Mouse (Mus musculus): ENCODE results near the gene Cbr3.

DNA sequence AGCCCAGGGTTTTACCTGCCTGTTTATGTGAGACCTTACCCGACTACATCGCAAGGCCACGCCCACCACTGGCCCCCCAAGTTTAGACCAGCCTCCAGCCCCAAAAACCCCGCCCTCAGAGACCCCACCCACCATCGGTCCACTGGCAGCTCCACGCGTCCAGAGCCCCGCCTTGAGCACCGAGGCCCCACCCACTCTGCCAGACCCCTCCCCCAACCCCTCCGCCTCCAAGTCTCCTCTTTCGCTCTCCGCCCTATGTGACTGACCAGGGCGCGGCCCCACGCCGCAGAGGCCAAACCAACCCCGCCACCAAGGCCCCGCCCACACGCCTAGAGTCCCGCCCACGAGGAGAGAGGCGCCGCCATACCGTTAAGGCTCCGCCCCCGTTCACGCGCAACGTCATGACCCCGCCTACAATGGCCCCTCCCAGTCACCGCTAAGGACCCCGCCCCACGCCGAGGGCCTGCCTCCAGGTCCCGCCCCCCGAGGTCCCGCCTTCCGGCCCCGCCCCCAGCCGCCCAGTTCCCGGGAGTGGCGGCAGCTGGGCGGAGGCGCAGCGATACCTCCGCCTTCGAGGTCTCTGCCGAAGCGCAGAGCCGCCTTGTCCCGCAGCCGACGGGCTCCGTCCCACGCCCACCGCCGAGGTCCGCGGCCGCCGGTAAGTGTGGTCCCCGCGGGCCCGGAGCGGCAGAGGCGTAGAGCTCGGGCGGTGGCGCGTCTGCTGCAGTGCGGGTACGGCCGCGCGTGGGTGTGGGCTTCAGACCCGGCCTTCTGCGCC is 28.6 kb downstream of the Cbr3 start, which contains the start of gene Dop1b:
- no peak for TF ChIP-seq CTCF (IDR thresholded peaks at IDR 0.05; ENCODE audit: low read depth)
- TF ChIP-seq EP300 (IDR thresholded peaks at IDR 0.05; ENCODE audit: low read depth): no peak; the same call in 1 of the 2 replicates

All from liver, postnatal 0 days (tissue).